Mouse (Mus musculus) heart, embryonic 11.5 days (tissue): ENCODE measurements around the gene Zbtb17. TPM values are rescaled to one million over a fixed set of nuclear protein-coding genes. Genes with fewer than 3 reads are reported as not detected.

Experiments used
- ATAC-seq: fragments of 200-750 bp; cut with Nextera tagmentation; replicated peaks from 2 replicates; pipeline ENCODE4 v1.8.0; 2017; ENCODE audit warnings: moderate library complexity; ENCODE audit not compliant: insufficient number of reproducible peaks, low FRiP score, low TSS enrichment
- H3K27ac ChIP-seq: fragments of 300-500 bp; sonication (generic); 2 replicates; pipeline ENCODE4 v1.5.1; 2014; ENCODE audit warnings: mild to moderate bottlenecking, low read depth, low read length
- H3K27me3 ChIP-seq: fragments of 300-500 bp; sonication (generic); 2 replicates; pipeline ENCODE4 v1.6.1; 2014; ENCODE audit warnings: mild to moderate bottlenecking, low read length, mixed read lengths; ENCODE audit not compliant: control insufficient read depth, insufficient read depth
- H3K36me3 ChIP-seq: fragments of 300-500 bp; sonication (generic); 2 replicates; pipeline ENCODE4 v1.6.1; 2014; ENCODE audit warnings: mild to moderate bottlenecking, low read length, moderate library complexity, mixed read lengths; ENCODE audit not compliant: control insufficient read depth, insufficient read depth
- H3K4me1 ChIP-seq: fragments of 300-500 bp; sonication (generic); 2 replicates; pipeline ENCODE4 v1.6.1; 2014; ENCODE audit warnings: low read length; ENCODE audit not compliant: control insufficient read depth, insufficient read depth
- H3K4me2 ChIP-seq: fragments of 300-500 bp; sonication (generic); 2 replicates; pipeline ENCODE4 v1.6.1; 2014; ENCODE audit warnings: mild to moderate bottlenecking, moderate library complexity
- H3K4me3 ChIP-seq: fragments of 300-500 bp; sonication (generic); 2 replicates; pipeline ENCODE4 v1.5.1; 2014; ENCODE audit warnings: low read depth, low read length
- H3K9ac ChIP-seq: fragments of 300-500 bp; sonication (generic); 2 replicates; pipeline ENCODE4 v1.6.1; 2014; ENCODE audit warnings: mild to moderate bottlenecking, low read depth, low read length, moderate library complexity
- H3K9me3 ChIP-seq: fragments of 300-500 bp; sonication (generic); replicated peaks from 2 replicates; pipeline ENCODE4 v1.6.1; 2016; ENCODE audit warnings: low read length; ENCODE audit not compliant: control insufficient read depth
- WGBS: fragments of 180-500 bp; shearing (Covaris S2); extraction: QIAGEN DNeasy Blood & Tissue Kit; methylation state at CpG from one replicate; pipeline ENCODE4 v1.1.7; 2014; ENCODE audit not compliant: insufficient replicate concordance; 5-methylcytosine and 5-hydroxymethylcytosine counted together
- polyA plus RNA-seq: library from polyadenylated mRNA; unstranded; fragments of >200 nt; fragmentation: Nextera tagmentation; extraction: Ambion mirVana; gene quantifications from 2 replicates; pipeline ENCODE4 v1.2.1, GENCODE M21; 2014

The Zbtb17 gene
- polyA plus RNA-seq: 19.1 and 21.3 TPM in 2 replicates

- H3K9ac ChIP-seq: peak within 1 kb of the TSS; percentile 95
- peak; percentile 80 for ATAC-seq
- peak within 1 kb of the TSS; percentile 100 for H3K4me3 ChIP-seq
- H3K4me2 ChIP-seq: peak within 1 kb of the TSS; percentile 87
- H3K36me3 ChIP-seq: peaks cover 21% of the 10 kb centered on the region
- no peaks in the 10 kb centered on the region for H3K27me3 ChIP-seq
- peaks cover 15% of the 10 kb centered on the region for H3K4me1 ChIP-seq
- no peaks in the 10 kb centered on the region for H3K9me3 ChIP-seq
- WGBS: 1% methylated on average over 66 of the region's 102 CpGs
- H3K27ac ChIP-seq: peak within 1 kb of the TSS; percentile 83
These were observed at the start of gene Zbtb17 for GRCm38 (mm10) chr4:141444451-141445327. Gene Zbtb17 (plus strand): TSS chr4:141444654.

- H3K9ac ChIP-seq: no peak overlapping the region
- H3K4me3 ChIP-seq: peak overlapping the region; percentile 3; the same call in 1 of the 2 replicates
- ATAC-seq: no peak
- WGBS: 15% methylated on average over 16 of the region's 16 CpGs
- no peaks in the 10 kb centered on the region for H3K36me3 ChIP-seq
- H3K9me3 ChIP-seq: no peaks in the 10 kb centered on the region
- peak overlapping the region; percentile 53 for H3K4me2 ChIP-seq
- no peaks in the 10 kb centered on the region for H3K4me1 ChIP-seq
- H3K27ac ChIP-seq: no peak overlapping the region
- peaks cover 18% of the 10 kb centered on the region for H3K27me3 ChIP-seq
These were observed 49.7 kb upstream of the Zbtb17 start for GRCm38 (mm10) chr4:141394751-141395150.

GRCm38 (mm10) chr4:141397861-141398260, 46.6 kb upstream of the Zbtb17 start:
- H3K9me3 ChIP-seq: no peaks in the 10 kb centered on the region
- H3K27ac ChIP-seq: no peak overlapping the region
- 74% methylated on average over 12 of the region's 12 CpGs for WGBS
- no peak for ATAC-seq
- no peaks in the 10 kb centered on the region for H3K36me3 ChIP-seq
- no peak overlapping the region for H3K4me2 ChIP-seq
- no peak overlapping the region for H3K4me3 ChIP-seq
- no peaks in the 10 kb centered on the region for H3K4me1 ChIP-seq
- H3K9ac ChIP-seq: no peak overlapping the region
- H3K27me3 ChIP-seq: peaks cover 18% of the 10 kb centered on the region

- H3K4me2 ChIP-seq: no peak within 1 kb of the TSS
- no peak within 1 kb of the TSS for H3K4me3 ChIP-seq
- no peaks in the 10 kb centered on the region for H3K36me3 ChIP-seq
- WGBS: 54% methylated on average over 12 of the region's 12 CpGs
- H3K27ac ChIP-seq: no peak within 1 kb of the TSS
- H3K4me1 ChIP-seq: no peaks in the 10 kb centered on the region
- H3K9me3 ChIP-seq: no peaks in the 10 kb centered on the region
- ATAC-seq: no peak
- peaks cover 18% of the 10 kb centered on the region for H3K27me3 ChIP-seq
- H3K9ac ChIP-seq: no peak within 1 kb of the TSS
These were observed 45.9 kb upstream of the Zbtb17 start, which contains the start of gene Clcnka for GRCm38 (mm10) chr4:141398545-141398944. Gene Clcnka (minus strand): TSS chr4:141398724.

GRCm38 (mm10) chr4:141400171-141400570, 44.3 kb upstream of the Zbtb17 start:
- 79% methylated on average over 15 of the region's 15 CpGs for WGBS
- no peaks in the 10 kb centered on the region for H3K36me3 ChIP-seq
- no peaks in the 10 kb centered on the region for H3K9me3 ChIP-seq
- no peak overlapping the region for H3K9ac ChIP-seq
- H3K27ac ChIP-seq: no peak overlapping the region
- H3K4me1 ChIP-seq: no peaks in the 10 kb centered on the region
- peaks cover 15% of the 10 kb centered on the region for H3K27me3 ChIP-seq
- no peak overlapping the region for H3K4me3 ChIP-seq
- H3K4me2 ChIP-seq: no peak overlapping the region
- no peak for ATAC-seq

- H3K4me1 ChIP-seq: peaks cover 12% of the 10 kb centered on the region
- H3K9ac ChIP-seq: no peak overlapping the region
- H3K36me3 ChIP-seq: no peaks in the 10 kb centered on the region
- no peak overlapping the region for H3K4me3 ChIP-seq
- H3K4me2 ChIP-seq: peak overlapping the region; percentile 55
- H3K27me3 ChIP-seq: 0 out of 2 replicates have a peak, but pooled peaks cover 3% of the 10 kb centered on the region
- H3K27ac ChIP-seq: no peak overlapping the region
- no peaks in the 10 kb centered on the region for H3K9me3 ChIP-seq
- 7% methylated on average over 15 of the region's 15 CpGs for WGBS
- ATAC-seq: peak; percentile 75
These were observed 39.7 kb upstream of the Zbtb17 start for GRCm38 (mm10) chr4:141404518-141405313.

GRCm38 (mm10) chr4:141405314-141405622, 39.2 kb upstream of the Zbtb17 start:
- 0 out of 2 replicates have a peak, but pooled peaks cover 3% of the 10 kb centered on the region for H3K27me3 ChIP-seq
- H3K4me2 ChIP-seq: no peak overlapping the region
- H3K4me3 ChIP-seq: no peak overlapping the region
- H3K27ac ChIP-seq: no peak overlapping the region
- no peak overlapping the region for H3K9ac ChIP-seq
- 77% methylated on average over 3 of the region's 3 CpGs for WGBS
- no peaks in the 10 kb centered on the region for H3K36me3 ChIP-seq
- H3K4me1 ChIP-seq: peaks cover 12% of the 10 kb centered on the region
- ATAC-seq: no peak
- no peaks in the 10 kb centered on the region for H3K9me3 ChIP-seq

GRCm38 (mm10) chr4:141406516-141407299, 37.7 kb upstream of the Zbtb17 start:
- Histone ChIP-seq H3K36me3 (no peaks in the 10 kb centered on the region), H3K4me2 (0 out of 2 replicates have a peak overlapping the region, but pooled peaks have one; percentile 22), H3K4me3 (no peak overlapping the region), H3K4me1 (peaks cover 12% of the 10 kb centered on the region), H3K9me3 (no peaks in the 10 kb centered on the region), H3K27ac (no peak overlapping the region), H3K9ac (0 out of 2 replicates have a peak overlapping the region, but pooled peaks have one; percentile 24), H3K27me3 (0 out of 2 replicates have a peak, but pooled peaks cover 3% of the 10 kb centered on the region)
- ATAC-seq: peak; percentile 62; the same call in 1 of the 2 replicates
- WGBS: 26% methylated on average over 13 of the region's 14 CpGs
